Mouse (Mus musculus) limb, embryonic 14.5 days (tissue): ENCODE results near the gene Myo9a. TPM values are rescaled to one million over a fixed set of nuclear protein-coding genes. Genes with fewer than 3 reads are reported as not detected.

Source experiments
- ATAC-seq: fragments of 200-750 bp; cut with Nextera tagmentation; 2 replicates; pipeline ENCODE4 v1.8.0; 2017; ENCODE audit warnings: low read depth, moderate number of reproducible peaks, moderate TSS enrichment; ENCODE audit not compliant: low FRiP score
- DNase-seq: peaks from one replicate; pipeline ENCODE4 v3.0.0-alpha.2; 2015; ENCODE audit warnings: low spot score
- H3K27ac ChIP-seq: fragments of 300-500 bp; sonication (generic); replicated peaks from 2 replicates; pipeline ENCODE4 v1.5.1; 2014; ENCODE audit warnings: low read depth, mild to moderate bottlenecking, low read length, moderate library complexity, mixed read lengths
- H3K27me3 ChIP-seq: fragments of 300-500 bp; sonication (generic); 2 replicates; pipeline ENCODE4 v1.6.1; 2014; ENCODE audit warnings: low read length, mixed read lengths; ENCODE audit not compliant: control insufficient read depth, insufficient read depth
- H3K36me3 ChIP-seq: fragments of 300-500 bp; sonication (generic); 2 replicates; pipeline ENCODE4 v1.6.1; 2014; ENCODE audit warnings: mild to moderate bottlenecking, low read length, moderate library complexity, mixed read lengths; ENCODE audit not compliant: control insufficient read depth, insufficient read depth
- H3K4me1 ChIP-seq: fragments of 300-500 bp; sonication (generic); 2 replicates; pipeline ENCODE4 v1.6.1; 2014; ENCODE audit warnings: antibody characterized with exemption, low read length, mixed read lengths; ENCODE audit not compliant: control insufficient read depth, insufficient read depth
- H3K4me2 ChIP-seq: fragments of 300-500 bp; sonication (generic); replicated peaks from 2 replicates; pipeline ENCODE4 v1.6.1; 2014; ENCODE audit warnings: low read depth, mild to moderate bottlenecking, low read length, moderate library complexity; ENCODE audit not compliant: severe bottlenecking
- H3K4me3 ChIP-seq: fragments of 300-500 bp; sonication (generic); replicated peaks from 2 replicates; pipeline ENCODE4 v1.5.1; 2014; ENCODE audit warnings: low read length
- H3K9ac ChIP-seq: fragments of 300-500 bp; sonication (generic); 2 replicates; pipeline ENCODE4 v1.6.1; 2014; ENCODE audit warnings: mild to moderate bottlenecking, low read depth, low read length, moderate library complexity; ENCODE audit not compliant: severe bottlenecking
- H3K9me3 ChIP-seq: fragments of 300-500 bp; sonication (generic); 2 replicates; pipeline ENCODE4 v1.6.1; 2016; ENCODE audit warnings: low read length; ENCODE audit not compliant: control insufficient read depth
- POLR2A ChIP-seq: fragments of 200-500 bp; IDR thresholded peaks from 2 replicates; pipeline ENCODE4 v1.8.0; 2012; ENCODE audit warnings: inconsistent platforms, mild to moderate bottlenecking, moderate library complexity, borderline replicate concordance; ENCODE audit not compliant: insufficient read depth, insufficient read length; ENCODE audit errors: extremely low read depth
- WGBS: fragments of 180-500 bp; shearing (Covaris S2); extraction: QIAGEN DNeasy Blood & Tissue Kit; methylation state at CpG from one replicate; pipeline ENCODE4 v1.1.7; 2014; 5-methylcytosine and 5-hydroxymethylcytosine counted together
- polyA plus RNA-seq, 2 experiments: library from polyadenylated mRNA; depleted of rRNA in 1 of 2; stranded (reverse) in 1 of 2; unstranded in 1 of 2; fragments of >200 nt; fragmentation: Nextera tagmentation in 1 of 2; extraction: Ambion mirVana in 1 of 2; gene quantifications; 2 replicates each; pipeline versions ENCODE4 v1.2.1 to v1.2.3; 2012 to 2014

Myo9a gene
- 13.6 and 13.9 TPM in 2 replicates for polyA plus RNA-seq (2012; rRNA removed)
- polyA plus RNA-seq (2014; fragmentation: Nextera tagmentation; extraction: Ambion mirVana) = 19.2 and 20.5 TPM in 2 replicates

DNA sequence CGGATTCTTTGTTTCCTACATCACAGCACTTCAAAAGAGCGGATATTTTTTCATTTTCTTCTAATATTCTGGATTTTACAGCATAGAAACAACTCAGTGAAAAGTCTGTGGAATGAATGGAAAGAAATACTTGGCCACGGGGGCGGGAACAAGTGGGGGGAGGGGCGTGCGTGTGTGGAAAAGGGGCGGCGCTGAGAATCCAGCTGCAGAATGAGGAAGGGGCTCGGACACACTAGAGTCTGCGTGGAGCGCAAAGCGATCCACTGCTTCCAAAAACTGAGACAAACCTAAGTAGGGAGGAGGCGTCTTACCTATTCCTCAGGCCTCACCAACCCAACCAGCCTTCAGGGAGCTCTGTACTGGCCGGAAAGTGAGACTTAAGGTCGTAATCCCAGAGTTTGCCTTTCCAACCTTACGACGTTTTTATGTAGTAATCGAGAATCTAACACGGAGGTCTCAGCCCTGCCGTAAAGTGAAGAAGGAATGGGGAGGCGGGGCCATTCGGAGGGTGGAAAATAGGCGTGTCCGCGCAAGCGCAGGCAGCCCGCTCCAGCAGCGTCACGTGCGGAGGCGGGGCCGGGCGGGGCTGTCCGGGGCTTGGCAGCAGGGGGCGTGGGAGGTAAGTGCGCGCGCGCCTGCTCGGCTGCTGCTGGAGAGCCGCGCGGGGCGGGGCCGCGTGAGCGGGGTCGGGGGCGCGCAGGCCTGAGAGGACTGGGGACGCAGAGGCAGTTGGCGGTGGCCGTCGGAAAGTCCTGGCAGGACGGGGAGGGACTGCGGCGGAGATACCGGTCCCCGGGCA, at the start of gene Myo9a, which contains the start of gene Senp8:
Gene Myo9a, plus strand, starts transcription at position 630 of the 799 bp plus-strand sequence.
Gene Senp8, minus strand, starts transcription at position 444 of the 799 bp plus-strand sequence.
- Histone ChIP-seq H3K27ac (peak within 1 kb of the TSS; percentile 85), H3K4me1 (peaks cover 9% of the 10 kb centered on the region), H3K4me3 (peak within 1 kb of the TSS; percentile 86), H3K36me3 (no peaks in the 10 kb centered on the region), H3K9me3 (no peaks in the 10 kb centered on the region), H3K4me2 (peak within 1 kb of the TSS; percentile 67), H3K27me3 (no peaks in the 10 kb centered on the region), H3K9ac (peak within 1 kb of the TSS; percentile 86)
- peak; percentile 95 for ATAC-seq
- DNase-seq = peak; percentile 98
- TF ChIP-seq POLR2A = peak; percentile 67; the same call in 1 of the 2 replicates
- WGBS = 0% methylated on average over 39 of the region's 59 CpGs

DNA sequence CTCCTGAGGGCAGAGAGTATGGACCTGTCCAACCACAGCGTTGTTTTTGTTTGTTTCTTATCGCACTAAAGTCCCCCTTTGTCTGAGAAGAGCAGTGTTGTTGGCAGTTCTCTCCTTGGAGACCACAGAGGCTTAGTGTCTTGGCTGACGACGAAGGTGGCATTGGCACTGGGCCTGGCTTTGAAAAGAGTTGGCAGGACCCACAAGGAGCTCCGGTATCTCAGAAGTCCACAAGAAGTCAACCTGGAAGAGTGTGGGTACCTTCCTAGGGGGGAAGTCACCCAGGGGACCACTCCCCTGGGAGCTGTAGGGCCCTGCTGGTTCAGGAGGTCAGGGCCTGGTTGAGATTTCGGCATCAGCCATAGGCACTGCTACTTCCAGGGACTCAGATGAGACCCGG, 49.6 kb upstream of the Myo9a start:
- ATAC-seq (no peak), DNase-seq (no peak)
- no peak for TF ChIP-seq POLR2A
- Histone ChIP-seq H3K4me2 (no peak overlapping the region), H3K9ac (no peak overlapping the region), H3K4me1 (no peaks in the 10 kb centered on the region), H3K4me3 (no peak overlapping the region), H3K27ac (no peak overlapping the region), H3K36me3 (no peaks in the 10 kb centered on the region), H3K9me3 (no peaks in the 10 kb centered on the region), H3K27me3 (no peaks in the 10 kb centered on the region)
- WGBS = 88% methylated on average over 7 of the region's 7 CpGs

DNA sequence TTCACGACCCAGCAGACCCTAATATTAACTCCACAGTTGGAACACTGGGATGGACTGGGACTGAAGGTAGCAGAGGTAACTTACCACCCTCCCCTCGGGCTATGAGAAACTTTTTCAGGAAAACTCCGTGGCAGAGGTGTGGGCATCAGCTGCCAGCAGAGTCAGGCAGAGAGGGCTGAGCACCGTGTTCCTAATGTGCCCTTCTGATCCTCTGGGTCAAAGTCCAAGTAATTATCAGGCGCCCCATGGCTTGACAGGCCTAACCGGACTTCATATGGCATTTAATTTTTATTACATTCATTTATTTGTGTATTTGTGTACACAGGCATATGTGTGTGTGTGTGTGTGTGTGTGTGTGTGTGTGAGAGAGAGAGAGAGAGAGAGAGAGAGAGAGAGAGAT, 47.6 kb upstream of the Myo9a start:
- Histone ChIP-seq H3K4me2 (no peak overlapping the region), H3K4me3 (no peak overlapping the region), H3K27ac (no peak overlapping the region), H3K9ac (no peak overlapping the region), H3K9me3 (no peaks in the 10 kb centered on the region), H3K27me3 (no peaks in the 10 kb centered on the region), H3K36me3 (no peaks in the 10 kb centered on the region), H3K4me1 (no peaks in the 10 kb centered on the region)
- TF ChIP-seq POLR2A = no peak
- WGBS = 52% methylated on average over 6 of the region's 6 CpGs
- DNase-seq = no peak
- ATAC-seq = no peak

DNA sequence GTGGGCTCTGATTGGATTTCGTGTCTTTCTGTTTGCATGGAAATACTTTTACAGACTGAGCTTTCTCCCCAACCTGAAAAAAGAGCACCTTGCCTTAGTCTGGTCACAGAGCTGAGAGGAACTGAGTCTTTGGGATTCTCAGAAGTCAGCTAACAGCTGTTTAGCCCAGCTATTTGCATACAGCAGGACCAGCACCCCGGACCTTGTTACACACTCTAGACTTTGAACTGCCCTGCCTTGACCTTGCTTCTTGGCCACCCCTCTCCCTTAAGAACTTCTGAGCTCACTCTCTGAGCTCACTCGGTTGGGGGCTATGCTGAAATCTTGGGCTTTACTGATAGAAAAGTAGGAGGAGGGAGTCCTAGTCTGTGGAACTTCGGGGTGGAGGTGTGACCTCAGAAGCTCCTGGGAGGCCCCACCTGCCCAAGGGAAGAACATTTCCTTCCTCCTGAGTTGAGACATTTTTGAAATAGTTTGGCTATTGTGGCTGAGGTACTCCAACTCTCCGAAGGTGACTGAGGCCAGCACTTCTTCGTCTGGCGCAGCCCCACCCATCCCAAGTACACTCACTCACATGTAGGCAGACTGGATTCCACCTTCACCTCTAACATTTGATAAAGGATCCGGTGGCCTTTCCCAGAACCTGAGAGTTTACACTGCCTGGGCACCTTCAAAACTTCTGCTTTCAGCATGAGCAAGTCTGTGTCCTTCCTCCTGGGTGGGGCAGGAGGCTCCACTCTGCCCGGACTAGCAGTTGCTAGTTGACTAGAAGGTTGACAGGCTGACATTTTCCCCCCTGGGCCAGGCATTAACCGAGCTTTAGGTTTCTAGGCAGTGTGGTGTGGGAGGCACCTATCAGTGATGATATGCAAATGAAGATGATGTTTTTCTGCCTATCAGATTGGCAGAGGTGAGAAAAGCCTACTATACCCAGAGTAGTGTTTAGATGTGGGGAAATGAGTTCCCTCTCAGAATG, 43.6 kb upstream of the Myo9a start:
- WGBS = 59% methylated on average over 10 of the region's 10 CpGs

DNA sequence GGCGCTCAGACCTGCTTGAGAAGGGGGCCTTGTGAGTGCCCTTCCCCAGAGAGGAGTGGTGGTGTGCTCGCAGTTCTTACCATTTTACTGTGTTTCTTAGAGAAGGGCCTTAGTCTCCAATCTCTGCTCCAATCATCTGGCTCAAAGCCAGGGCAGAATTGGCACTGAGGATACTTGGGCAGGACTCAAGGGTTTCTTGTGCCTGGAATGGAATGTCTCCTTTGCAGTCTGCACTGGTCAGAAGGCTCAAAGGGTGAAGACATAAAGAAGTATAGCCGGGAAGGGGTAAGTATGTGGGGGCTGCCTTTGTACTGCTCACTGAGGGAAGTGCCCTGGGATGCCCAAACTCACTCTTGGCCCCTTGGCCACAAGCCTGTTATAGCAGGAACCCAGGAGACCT, 41.5 kb upstream of the Myo9a start:
- Histone ChIP-seq H3K27me3 (no peaks in the 10 kb centered on the region), H3K4me2 (no peak overlapping the region), H3K9ac (no peak overlapping the region), H3K4me3 (no peak overlapping the region), H3K27ac (no peak overlapping the region), H3K4me1 (no peaks in the 10 kb centered on the region), H3K9me3 (no peaks in the 10 kb centered on the region), H3K36me3 (no peaks in the 10 kb centered on the region)
- no peak for TF ChIP-seq POLR2A
- ATAC-seq (no peak), DNase-seq (no peak)
- WGBS = 84% methylated on average over 3 of the region's 3 CpGs

More for the DNA sequence above, 43.6 kb upstream of the Myo9a start:
- Histone ChIP-seq H3K4me2 (no peak overlapping the region), H3K4me3 (no peak overlapping the region), H3K36me3 (no peaks in the 10 kb centered on the region), H3K27ac (no peak overlapping the region), H3K4me1 (no peaks in the 10 kb centered on the region), H3K27me3 (no peaks in the 10 kb centered on the region), H3K9ac (no peak overlapping the region), H3K9me3 (no peaks in the 10 kb centered on the region)
- no peak for TF ChIP-seq POLR2A
- ATAC-seq = no peak
- DNase-seq = no peak
